Mouse (Mus musculus): ENCODE results near the gene Ube2r2.

Ube2r2 gene

GRCm38 (mm10) chr4:41135711-41136453 lies at the start of gene Ube2r2:
Gene Ube2r2 (plus strand): TSS chr4:41135743.
- DNase-seq (ENCODE audit: low spot score in 2 of 2): peak; percentile 56 to 66

DNA sequence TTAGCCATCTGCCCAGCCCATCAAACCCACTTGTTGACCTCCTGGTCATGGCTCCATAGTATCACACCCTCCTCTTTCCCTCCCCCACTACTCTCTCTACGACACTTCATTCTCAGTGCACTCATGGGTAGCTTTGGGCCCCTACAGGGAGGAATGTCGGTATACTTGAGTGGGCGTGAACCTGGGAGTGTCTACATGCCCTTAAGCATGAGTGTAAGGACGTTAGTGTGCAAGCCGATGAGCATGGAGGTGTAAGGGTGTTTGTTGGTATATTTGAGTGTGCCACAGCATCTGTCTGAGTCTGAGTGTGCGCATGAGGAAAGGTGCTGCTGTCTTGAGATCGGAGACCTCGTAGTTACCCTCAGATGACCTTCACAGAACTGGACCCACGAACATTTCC lies 48.6 kb upstream of the Ube2r2 start:
- DNase-seq (ENCODE audit: low spot score in 2 of 2): no peak

GRCm38 (mm10) chr4:41087459-41088298 lies 47.9 kb upstream of the Ube2r2 start:
- no peak for DNase-seq (ENCODE audit: low spot score in 2 of 2)

DNA sequence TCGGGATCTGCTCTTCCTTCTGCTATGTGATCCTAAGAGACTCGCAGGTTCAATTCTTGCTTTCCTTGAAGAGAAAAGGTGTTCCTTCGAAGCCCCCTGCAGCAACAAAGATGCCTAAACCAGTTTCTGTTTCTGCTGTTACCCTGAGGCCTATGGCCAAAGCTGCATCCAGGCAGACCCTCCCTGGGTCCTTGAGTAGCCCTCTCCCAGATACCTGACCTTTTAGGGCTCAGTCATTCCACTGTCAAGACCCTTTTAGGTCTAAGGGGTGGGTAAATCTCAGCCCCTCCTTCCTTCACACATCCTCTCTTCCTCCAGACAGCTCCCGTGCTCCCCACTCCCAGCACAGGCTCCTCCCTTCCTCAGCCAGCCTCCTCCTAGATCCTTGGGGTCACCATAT lies 46.4 kb upstream of the Ube2r2 start:
- no peak for DNase-seq (ENCODE audit: low spot score in 2 of 2)

DNA sequence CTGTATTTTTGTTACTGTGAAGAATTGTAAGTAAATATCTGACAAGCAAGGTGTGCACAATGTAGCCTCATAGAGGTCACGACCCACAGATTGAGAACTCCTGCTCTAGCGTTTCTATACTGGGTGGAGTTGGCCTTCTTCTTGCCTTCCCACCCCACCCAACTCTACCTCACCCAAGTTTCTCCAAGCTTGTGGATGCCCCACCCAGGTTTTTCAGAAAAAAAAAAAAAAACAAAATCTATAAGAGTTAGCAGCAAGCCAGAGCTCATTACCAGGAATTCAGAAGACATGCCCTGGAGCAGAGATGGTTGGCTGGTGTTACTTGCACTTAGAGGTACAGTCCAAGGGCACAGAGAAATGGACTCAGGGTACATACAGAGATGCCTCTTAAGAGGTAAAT lies 45.8 kb upstream of the Ube2r2 start:
- DNase-seq (ENCODE audit: low spot score in 2 of 2): no peak

- no peak for DNase-seq (ENCODE audit: low spot score in 2 of 2)
These were observed 44.2 kb upstream of the Ube2r2 start for GRCm38 (mm10) chr4:41091391-41091790.

- no peak for DNase-seq (ENCODE audit: low spot score in 2 of 2)
These were observed 42.6 kb upstream of the Ube2r2 start for GRCm38 (mm10) chr4:41092958-41093357.

GRCm38 (mm10) chr4:41094361-41094760 lies 41.2 kb upstream of the Ube2r2 start:
- no peak for DNase-seq (ENCODE audit: low spot score in 2 of 2)

DNA sequence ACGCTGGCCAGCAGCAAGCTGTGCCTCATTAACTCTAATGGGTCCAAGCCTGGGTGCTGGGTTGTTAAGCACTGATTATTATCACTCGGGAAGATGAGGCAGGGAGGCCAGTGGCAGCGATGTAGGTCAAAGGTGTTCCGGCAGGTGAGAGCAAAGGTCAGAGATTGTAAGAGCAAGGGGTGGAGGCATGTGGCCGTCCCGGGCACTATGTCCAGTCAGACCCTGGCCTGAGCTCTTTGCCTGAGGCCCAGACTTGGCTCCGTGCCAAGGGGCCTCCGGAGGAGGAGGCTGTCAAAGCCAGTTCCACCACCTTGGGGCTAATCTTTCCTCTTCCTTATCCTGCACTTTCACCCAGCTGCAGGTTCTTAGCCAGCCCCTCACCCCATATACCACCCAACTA lies 39.4 kb upstream of the Ube2r2 start:
- DNase-seq (ENCODE audit: low spot score in 2 of 2): no peak

- no peak for DNase-seq (ENCODE audit: low spot score in 2 of 2)
These were observed 38.7 kb upstream of the Ube2r2 start for GRCm38 (mm10) chr4:41096794-41097193.

DNA sequence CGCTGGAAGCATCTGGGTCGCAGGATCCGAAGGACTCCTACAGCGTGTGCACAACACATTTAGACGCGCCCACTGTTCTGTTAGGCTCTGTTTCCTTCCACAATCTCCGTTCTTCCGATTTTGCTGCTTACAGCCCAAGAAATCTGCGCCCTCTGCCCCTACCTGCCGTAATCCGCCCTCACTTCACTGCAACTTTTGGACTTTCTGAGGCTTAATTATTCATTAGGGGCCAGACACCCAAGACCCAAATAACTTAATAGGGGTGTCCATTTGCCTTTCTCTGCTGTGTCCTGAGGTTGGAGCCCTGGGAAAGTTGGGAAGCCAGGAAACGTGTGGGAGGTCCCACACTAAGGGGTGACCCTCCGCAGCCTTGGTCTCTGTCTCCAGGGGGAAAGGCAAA lies 38.2 kb upstream of the Ube2r2 start:
- DNase-seq (ENCODE audit: low spot score in 2 of 2): no peak

- peak in 1 of 2 experiments; percentile 49 for DNase-seq (ENCODE audit: low spot score in 2 of 2)
These were observed 37.5 kb upstream of the Ube2r2 start, which contains the start of gene Aqp3 for GRCm38 (mm10) chr4:41097871-41098576. Gene Aqp3 (minus strand): TSS chr4:41098183.

DNA sequence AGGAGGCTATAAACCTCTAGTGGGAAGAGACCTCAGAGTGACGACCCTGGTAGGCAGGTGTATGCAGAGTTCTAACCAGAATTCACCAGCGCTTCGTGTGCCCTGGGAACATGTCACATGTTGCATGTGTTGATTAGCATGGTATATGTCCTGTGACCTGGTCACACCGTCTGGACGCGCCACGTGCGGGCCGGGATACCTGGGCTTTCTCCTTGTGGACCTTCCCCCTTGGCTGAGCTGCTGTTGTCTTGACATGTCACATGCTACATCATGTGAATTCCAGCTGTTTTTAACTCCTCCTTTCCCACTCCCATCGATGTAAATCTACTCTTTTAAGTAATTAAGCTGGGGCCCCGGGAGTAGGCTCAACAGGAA lies 37.0 kb upstream of the Ube2r2 start:
- DNase-seq (ENCODE audit: low spot score in 2 of 2): no peak

DNA sequence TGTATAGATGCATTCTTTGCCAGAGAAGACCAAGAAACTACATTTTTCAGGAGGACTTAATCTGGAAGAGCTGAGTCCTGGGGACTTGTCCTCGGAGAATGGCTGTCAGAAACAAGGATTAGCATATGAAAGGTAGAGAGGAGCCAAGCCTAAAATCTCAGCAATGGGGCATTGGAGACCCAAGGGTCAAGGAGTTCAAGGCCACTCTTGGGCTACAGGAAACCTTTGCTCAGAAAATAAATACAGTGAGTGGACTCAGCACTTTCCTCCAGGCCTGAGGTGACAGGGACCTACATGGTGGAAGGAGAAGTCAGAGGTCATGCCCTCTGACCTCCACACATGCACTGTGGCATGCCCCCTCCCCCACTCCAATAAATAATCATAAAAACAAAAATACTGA lies 34.6 kb upstream of the Ube2r2 start:
- no peak for DNase-seq (ENCODE audit: low spot score in 2 of 2)

DNA sequence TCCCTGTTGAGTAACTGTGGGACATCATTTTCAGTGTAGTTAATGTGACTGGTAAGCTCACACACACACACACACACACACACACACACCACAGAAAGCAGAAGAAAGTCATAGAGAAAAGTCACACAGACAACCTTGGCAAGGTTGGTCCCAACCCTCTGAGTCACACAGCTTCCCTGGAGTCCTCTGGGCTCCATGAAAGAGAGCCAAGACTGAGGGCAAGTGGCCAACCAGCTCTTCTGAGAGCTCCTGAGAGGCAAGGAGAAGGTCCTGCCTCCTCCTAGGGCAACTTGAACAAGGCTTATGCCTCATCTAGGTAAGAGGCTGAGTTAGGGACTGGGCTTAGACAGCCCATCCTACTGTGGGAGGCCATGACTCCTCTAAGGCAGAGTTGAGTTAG lies 32.6 kb upstream of the Ube2r2 start:
- DNase-seq (ENCODE audit: low spot score in 2 of 2): no peak

GRCm38 (mm10) chr4:41107440-41107839 lies 28.1 kb upstream of the Ube2r2 start:
- DNase-seq (ENCODE audit: low spot score in 2 of 2): no peak

DNA sequence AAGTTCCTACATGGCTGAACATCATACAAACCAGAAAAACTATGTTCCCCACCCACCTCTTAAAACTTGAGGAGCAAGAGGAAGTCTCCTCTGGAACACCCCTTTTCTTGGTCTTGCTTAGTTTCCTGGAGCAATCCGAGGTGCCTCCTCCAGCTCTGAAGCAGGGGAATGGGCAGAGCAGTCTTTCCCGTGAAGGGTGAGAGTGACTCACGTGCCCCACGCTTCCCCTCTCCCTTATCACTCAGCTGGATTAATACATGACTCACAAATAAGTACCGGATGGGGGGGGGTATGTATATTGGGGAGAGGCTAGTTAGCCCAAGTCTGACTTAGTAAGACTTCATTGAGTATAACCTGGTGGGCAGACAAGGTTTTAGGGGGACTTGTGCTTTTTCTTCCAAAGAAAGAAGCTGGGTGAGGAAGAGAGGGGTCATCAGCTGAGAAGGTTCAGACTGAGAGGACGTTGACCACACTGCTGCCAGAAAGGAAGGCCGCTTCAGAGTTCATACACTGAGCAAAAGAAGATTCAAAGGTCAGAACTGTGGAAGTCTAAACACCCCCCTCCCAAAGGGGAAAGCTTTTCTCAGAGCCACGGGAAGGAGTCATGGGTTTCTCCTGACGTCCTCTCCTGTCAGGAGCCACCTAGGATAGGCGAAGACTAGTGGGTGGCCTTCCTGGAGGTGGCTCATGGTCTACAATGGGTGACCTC lies 26.7 kb upstream of the Ube2r2 start:
- no peak for DNase-seq (ENCODE audit: low spot score in 2 of 2)

DNA sequence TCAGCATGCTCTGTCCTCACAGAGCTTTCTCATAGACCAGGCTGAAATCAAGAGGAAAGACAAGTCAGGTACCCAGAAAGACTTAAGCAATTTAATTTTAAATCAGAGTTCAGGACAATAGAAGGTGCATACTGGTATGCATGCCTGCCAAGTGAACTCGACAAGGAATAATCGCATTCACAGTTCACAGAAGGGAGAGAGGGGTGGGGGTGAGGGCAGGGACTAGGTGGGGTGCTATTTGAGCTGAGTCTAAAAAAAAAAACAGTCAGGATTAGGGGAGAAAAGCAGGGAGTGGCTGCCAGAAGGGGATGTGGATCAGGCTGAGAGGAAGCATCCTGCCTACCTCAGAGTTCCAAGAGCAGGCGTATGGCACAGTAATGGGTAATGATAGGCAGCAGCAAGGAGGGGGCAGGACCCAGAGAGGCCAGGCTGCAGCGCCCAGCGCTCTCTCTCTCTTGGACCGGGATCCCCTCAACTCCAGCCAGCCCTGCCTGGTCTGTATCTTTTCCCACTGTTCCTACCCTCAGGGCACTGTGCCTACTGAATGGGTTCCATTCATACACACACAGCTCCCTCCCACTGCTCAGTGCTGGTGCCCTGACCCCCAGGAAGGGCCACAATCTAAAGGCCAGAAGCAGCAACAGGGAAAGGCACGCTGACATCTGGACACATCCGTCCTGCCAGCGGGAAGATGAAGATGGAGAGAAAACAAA lies 21.0 kb upstream of the Ube2r2 start:
- DNase-seq (ENCODE audit: low spot score in 2 of 2): no peak

- DNase-seq (ENCODE audit: low spot score in 2 of 2): no peak
These were observed 20.5 kb upstream of the Ube2r2 start for GRCm38 (mm10) chr4:41115074-41115473.

GRCm38 (mm10) chr4:41115793-41116192 lies 19.8 kb upstream of the Ube2r2 start:
- DNase-seq (ENCODE audit: low spot score in 2 of 2): no peak

DNA sequence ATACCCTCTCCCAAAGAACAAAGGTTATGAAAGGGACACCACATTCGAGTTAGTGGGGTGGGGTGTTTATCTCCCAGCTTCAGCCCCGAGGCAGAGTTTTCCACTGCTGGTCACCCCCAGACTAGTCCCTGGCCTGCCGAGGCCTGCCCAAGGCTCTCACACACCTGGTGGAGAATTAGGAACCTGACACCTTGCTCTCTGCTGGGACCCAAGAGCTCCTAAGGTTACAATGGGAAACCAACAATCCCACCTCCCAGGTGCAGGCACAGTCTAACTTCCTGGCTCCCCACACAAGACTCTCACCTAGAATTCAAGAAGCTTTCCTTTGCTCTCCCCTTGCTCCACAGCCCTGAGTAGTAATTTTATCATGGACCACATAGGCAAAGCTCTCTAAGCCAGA lies 18.7 kb upstream of the Ube2r2 start:
- no peak for DNase-seq (ENCODE audit: low spot score in 2 of 2)
